Mouse (Mus musculus) olfactory bulb, adult 2 months (tissue): ENCODE measurements around the gene Glipr1l3. TPM values are rescaled to one million over a fixed set of nuclear protein-coding genes. Genes with fewer than 3 reads are reported as not detected.
"Not testable (repeated sequence)": the region's sequence is repeated elsewhere in the genome, so short reads cannot be mapped to it uniquely, and the experiment has no call there.

ENCODE experiments used
- H3K27ac ChIP-seq: fragments of 200-500 bp; 2 replicates; pipeline ENCODE4 v1.5.1; 2012; ENCODE audit warnings: low read depth, low read length; ENCODE audit not compliant: insufficient read depth
- H3K4me1 ChIP-seq: fragments of 200-500 bp; 2 replicates; pipeline ENCODE4 v1.6.1; 2012; ENCODE audit warnings: low read length; ENCODE audit not compliant: control insufficient read depth, insufficient read depth
- H3K4me3 ChIP-seq: fragments of 200-500 bp; 2 replicates; pipeline ENCODE4 v1.5.1; 2012; ENCODE audit warnings: mild to moderate bottlenecking, low read depth, low read length, moderate library complexity; ENCODE audit not compliant: insufficient read depth
- CTCF ChIP-seq: fragments of 200-500 bp; IDR thresholded peaks from 2 replicates; pipeline ENCODE4 v1.5.1; 2012; ENCODE audit warnings: low read depth, mild to moderate bottlenecking, low read length, moderate library complexity; ENCODE audit not compliant: insufficient read depth
- POLR2A ChIP-seq: fragments of 200-500 bp; IDR thresholded peaks from 2 replicates; pipeline ENCODE4 v1.6.1; 2012; ENCODE audit warnings: mild to moderate bottlenecking, low read depth, low read length, moderate library complexity; ENCODE audit not compliant: insufficient read depth
- WGBS: fragments of 180-500 bp; shearing (Covaris S2); methylation state at CpG from one replicate; pipeline ENCODE4 v1.1.7; 2018; 5-methylcytosine and 5-hydroxymethylcytosine counted together
- polyA plus RNA-seq: library from polyadenylated mRNA; stranded (reverse); fragments of >200 nt; gene quantifications from 2 replicates; pipeline ENCODE4 v1.2.4, GENCODE M21; 2012; ENCODE audit warnings: low replicate concordance; ENCODE audit not compliant: missing spikeins, insufficient read depth, insufficient read length

Gene Glipr1l3
- not detected in 2 replicates for polyA plus RNA-seq

DNA sequence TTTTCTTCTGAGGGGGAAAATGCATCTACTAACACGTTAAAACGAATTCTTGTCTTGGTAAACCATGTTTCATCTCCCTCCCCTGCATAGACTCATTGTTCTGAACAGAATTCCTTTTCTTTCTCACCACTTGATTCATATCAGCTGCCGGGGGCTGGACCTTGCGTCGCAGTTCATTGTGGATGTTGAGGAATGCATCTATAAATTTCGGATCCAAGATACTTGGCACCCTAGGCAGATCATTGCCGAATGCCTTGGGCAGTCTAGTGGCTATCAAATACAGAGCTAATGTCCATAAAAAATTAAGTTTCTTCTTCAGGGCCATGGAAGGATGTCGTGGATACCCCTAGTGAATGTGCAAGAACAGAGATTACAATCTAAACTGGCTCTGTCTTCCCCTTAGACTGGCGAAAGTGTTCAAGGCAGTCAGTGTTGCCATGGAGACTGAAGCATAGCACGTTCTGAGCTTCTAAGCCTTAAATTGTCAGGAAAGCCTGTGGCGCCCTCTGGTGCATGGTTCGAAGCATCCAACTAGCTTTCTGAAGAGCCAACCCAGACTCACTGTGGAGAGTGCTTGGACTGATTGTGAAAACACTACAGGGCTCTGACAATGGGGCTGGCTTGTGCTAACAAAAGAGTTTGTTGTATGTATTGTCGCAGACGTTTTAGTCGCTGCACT is at the start of gene Glipr1l3:
Gene Glipr1l3, minus strand, starts transcription at position 446 of the 679 bp plus-strand sequence.
- H3K4me1 ChIP-seq, H3K4me3 ChIP-seq, H3K27ac ChIP-seq: not testable (repeated sequence)
- 4% methylated on average over 15 of the region's 15 CpGs for WGBS

GRCm38 (mm10) chr10:112203463-112203862 is 43.3 kb upstream of the Glipr1l3 start:
- Histone ChIP-seq H3K4me1 (no peaks in the 10 kb centered on the region), H3K4me3 (no peak overlapping the region), H3K27ac (no peak overlapping the region)
- TF ChIP-seq CTCF: no peak
- no peak for TF ChIP-seq POLR2A
- 22% methylated on average over 2 of the region's 2 CpGs for WGBS

GRCm38 (mm10) chr10:112193919-112194318 is 33.8 kb upstream of the Glipr1l3 start:
- H3K4me3 ChIP-seq, H3K27ac ChIP-seq, H3K4me1 ChIP-seq: not testable (repeated sequence)
- 82% methylated on average over 2 of the region's 2 CpGs for WGBS

GRCm38 (mm10) chr10:112177027-112177426 is 16.9 kb upstream of the Glipr1l3 start:
- not testable (repeated sequence) for H3K27ac ChIP-seq, H3K4me1 ChIP-seq, H3K4me3 ChIP-seq
- 36% methylated on average over 13 of the region's 13 CpGs for WGBS

- TF ChIP-seq POLR2A: no peak
- Histone ChIP-seq H3K27ac (no peak within 1 kb of the TSS), H3K4me1 (no peaks in the 10 kb centered on the region), H3K4me3 (no peak within 1 kb of the TSS)
- 24% methylated on average over 4 of the region's 4 CpGs for WGBS
Measured at GRCm38 (mm10) chr10:112163168-112163766, 3.1 kb upstream of the Glipr1l3 start, which contains the start of gene Caps2. Caps2 (plus strand) TSS chr10:112163621.

DNA sequence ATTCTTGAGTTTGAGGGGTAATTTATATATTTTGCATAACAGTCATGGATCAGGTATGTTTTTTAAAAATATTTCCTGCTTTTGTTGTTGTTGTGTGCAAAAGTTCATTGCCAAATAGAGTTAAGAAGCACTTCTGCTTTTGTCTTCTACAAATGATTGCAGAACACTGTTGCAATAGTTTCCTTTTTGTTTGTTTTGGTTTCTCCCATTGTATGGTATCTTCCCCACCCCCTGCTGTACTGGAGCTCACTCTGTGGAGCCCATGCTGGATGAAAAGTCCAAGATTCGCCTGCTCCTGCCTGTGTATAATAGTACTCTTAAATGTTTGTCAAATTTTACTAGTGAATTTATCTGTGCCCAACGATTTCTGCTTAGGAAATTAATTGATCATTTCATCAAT is 20.3 kb downstream of the Glipr1l3 start:
- Histone ChIP-seq H3K4me1 (no peaks in the 10 kb centered on the region), H3K4me3 (no peak overlapping the region), H3K27ac (no peak overlapping the region)
- TF ChIP-seq CTCF: no peak
- TF ChIP-seq POLR2A: no peak
- 67% methylated on average over 2 of the region's 2 CpGs for WGBS

DNA sequence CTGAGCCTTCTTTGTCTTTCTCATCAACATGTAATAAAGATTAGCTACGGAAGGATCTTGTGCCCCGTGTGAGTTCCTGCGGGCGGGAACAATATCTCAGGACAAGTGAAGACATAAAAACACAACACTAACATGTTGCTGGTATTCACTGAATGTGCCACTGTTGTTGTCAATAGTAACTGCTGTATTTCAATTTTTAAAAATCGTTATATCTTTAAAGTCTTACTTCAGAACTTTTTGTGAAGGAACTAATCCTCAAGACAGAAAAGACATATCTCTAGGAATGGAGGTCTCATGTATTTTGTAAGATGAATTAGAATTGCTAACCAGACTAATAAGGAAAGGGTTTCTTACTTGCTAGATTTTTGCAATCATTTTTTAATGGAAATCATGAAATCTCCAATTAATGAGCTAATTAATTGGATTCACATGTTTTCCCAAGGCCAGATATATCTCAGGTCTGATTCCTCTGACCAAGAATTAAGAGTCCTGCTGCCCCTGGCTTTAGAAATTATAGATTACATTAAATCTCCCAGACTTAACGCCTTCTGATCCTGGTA is 21.2 kb downstream of the Glipr1l3 start:
- Histone ChIP-seq H3K4me1 (no peaks in the 10 kb centered on the region), H3K4me3 (peak overlapping the region; percentile 37), H3K27ac (peak overlapping the region; percentile 62; the same call in 1 of the 2 replicates)
- 20% methylated on average over 6 of the region's 6 CpGs for WGBS
- no peak for TF ChIP-seq CTCF
- TF ChIP-seq POLR2A: no peak

DNA sequence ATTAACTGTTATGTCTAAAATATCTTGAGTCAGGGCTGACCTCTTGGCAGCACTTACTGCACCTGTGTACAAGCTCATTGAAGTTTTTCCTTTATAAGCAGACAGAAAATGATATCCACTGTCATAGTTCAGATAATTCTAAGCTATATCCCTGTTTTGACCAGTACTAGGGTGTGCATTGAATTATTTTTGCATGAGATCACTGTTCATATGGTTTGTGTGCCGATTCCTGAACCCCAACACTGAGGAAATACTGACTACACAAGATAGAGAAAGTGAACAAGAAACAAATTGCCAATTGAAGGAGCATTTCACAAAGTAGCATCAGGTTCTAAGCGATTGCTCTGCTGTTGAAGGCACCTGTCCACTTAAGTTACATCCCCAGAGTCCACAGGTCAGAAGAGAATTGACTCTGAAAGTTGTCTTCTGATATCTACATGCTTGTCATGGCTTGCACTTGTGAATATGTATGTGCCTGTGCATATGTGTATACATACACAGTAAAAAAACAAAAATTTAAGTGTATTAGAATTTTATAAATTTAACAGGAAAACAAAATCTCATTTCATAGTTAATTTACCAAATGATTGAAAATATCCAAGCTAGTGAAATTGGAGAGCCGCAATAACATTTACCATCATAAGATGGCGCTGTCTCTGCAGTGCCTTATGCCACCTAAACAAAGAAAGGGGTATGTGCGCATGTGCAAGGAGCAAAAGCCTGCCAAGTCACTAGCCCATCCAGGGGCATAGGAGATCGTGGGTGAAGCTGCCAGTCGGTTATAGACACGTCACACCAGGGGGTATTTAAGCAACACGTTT is 21.9 kb downstream of the Glipr1l3 start:
- H3K27ac ChIP-seq: peak overlapping the region; percentile 62; the same call in 1 of the 2 replicates
- 17% methylated on average over 9 of the region's 9 CpGs for WGBS
- H3K4me1 ChIP-seq: no peaks in the 10 kb centered on the region
- peak overlapping the region; percentile 37 for H3K4me3 ChIP-seq
- no peak for TF ChIP-seq POLR2A
- TF ChIP-seq CTCF: no peak

- WGBS: 93% methylated on average over 3 of the region's 3 CpGs
- no peak overlapping the region for H3K4me3 ChIP-seq
- no peak for TF ChIP-seq CTCF
- no peak for TF ChIP-seq POLR2A
- H3K4me1 ChIP-seq: no peaks in the 10 kb centered on the region
- H3K27ac ChIP-seq: no peak overlapping the region
Measured at GRCm38 (mm10) chr10:112132194-112132593, 27.9 kb downstream of the Glipr1l3 start.

- H3K4me1 ChIP-seq, H3K27ac ChIP-seq, H3K4me3 ChIP-seq: not testable (repeated sequence)
- WGBS: 66% methylated on average over 6 of the region's 6 CpGs
Measured at GRCm38 (mm10) chr10:112127682-112128230, 32.4 kb downstream of the Glipr1l3 start.

DNA sequence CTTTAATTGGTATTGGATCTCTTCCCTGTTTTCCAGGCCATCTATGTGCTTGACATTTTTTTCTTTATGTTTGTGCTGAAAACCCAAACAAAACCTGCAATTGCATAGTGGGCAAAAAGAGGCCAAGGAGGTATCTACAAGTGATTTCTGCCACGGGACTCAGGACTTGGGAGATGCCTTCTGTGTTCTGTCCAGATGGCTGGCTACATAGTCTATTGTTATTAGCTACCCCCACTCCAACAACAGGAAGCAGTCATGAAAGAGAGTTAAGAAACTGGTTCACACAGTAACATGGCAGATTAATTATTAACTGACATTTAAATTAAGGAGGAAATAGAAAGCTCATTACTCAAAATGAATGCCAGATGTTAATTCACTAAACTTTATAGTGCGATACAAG is 35.0 kb downstream of the Glipr1l3 start:
- H3K4me3 ChIP-seq, H3K4me1 ChIP-seq, H3K27ac ChIP-seq: not testable (repeated sequence)
- WGBS: 38% methylated on average over 2 of the region's 2 CpGs
